Mouse (Mus musculus): ENCODE measurements around the gene Sp7.
A peak's percentile ranks its signal among the peaks of the same experiment; 100 is the strongest.

Gene Sp7

GRCm38 (mm10) chr15:102366733-102367344 is at the start of gene Sp7:
Sp7 (minus strand) TSS chr15:102367182.
- no peak for DNase-seq (ENCODE audit: low spot score)

- no peak for DNase-seq (ENCODE audit: low spot score)
These were observed 46.7 kb upstream of the Sp7 start for GRCm38 (mm10) chr15:102413687-102414086.

- DNase-seq (ENCODE audit: low spot score), result no peak
These were observed 44.1 kb upstream of the Sp7 start for GRCm38 (mm10) chr15:102411077-102411476.

GRCm38 (mm10) chr15:102409286-102409685 is 42.3 kb upstream of the Sp7 start:
- no peak for DNase-seq (ENCODE audit: low spot score)

- DNase-seq (ENCODE audit: low spot score), result no peak
These were observed 41.7 kb upstream of the Sp7 start for GRCm38 (mm10) chr15:102408558-102409130.

- DNase-seq (ENCODE audit: low spot score), result no peak
These were observed 40.9 kb upstream of the Sp7 start for GRCm38 (mm10) chr15:102407681-102408557.

- DNase-seq (ENCODE audit: low spot score), result no peak
These were observed 40.1 kb upstream of the Sp7 start for GRCm38 (mm10) chr15:102406912-102407580.

- DNase-seq (ENCODE audit: low spot score), result peak; percentile 78
These were observed 39.4 kb upstream of the Sp7 start for GRCm38 (mm10) chr15:102406196-102406911.

- peak; percentile 84 for DNase-seq (ENCODE audit: low spot score)
These were observed 38.7 kb upstream of the Sp7 start, which contains the start of gene Sp1 for GRCm38 (mm10) chr15:102405489-102406195. Sp1 (plus strand) TSS chr15:102406143.

GRCm38 (mm10) chr15:102404608-102405488 is 37.9 kb upstream of the Sp7 start:
- DNase-seq (ENCODE audit: low spot score), result no peak

- no peak for DNase-seq (ENCODE audit: low spot score)
These were observed 35.2 kb upstream of the Sp7 start for GRCm38 (mm10) chr15:102402210-102402609.

- no peak for DNase-seq (ENCODE audit: low spot score)
These were observed 34.3 kb upstream of the Sp7 start for GRCm38 (mm10) chr15:102401278-102401677.

GRCm38 (mm10) chr15:102400476-102401045 is 33.6 kb upstream of the Sp7 start:
- DNase-seq (ENCODE audit: low spot score), result no peak

GRCm38 (mm10) chr15:102399229-102400221 is 32.5 kb upstream of the Sp7 start:
- peak; percentile 77 for DNase-seq (ENCODE audit: low spot score)

- no peak for DNase-seq (ENCODE audit: low spot score)
These were observed 31.6 kb upstream of the Sp7 start for GRCm38 (mm10) chr15:102398629-102399028.

GRCm38 (mm10) chr15:102395061-102395460 is 28.1 kb upstream of the Sp7 start:
- DNase-seq (ENCODE audit: low spot score), result no peak

GRCm38 (mm10) chr15:102393584-102394014 is 26.6 kb upstream of the Sp7 start:
- no peak for DNase-seq (ENCODE audit: low spot score)

GRCm38 (mm10) chr15:102392520-102392919 is 25.5 kb upstream of the Sp7 start:
- no peak for DNase-seq (ENCODE audit: low spot score)
